Mouse (Mus musculus) liver, adult 2 months (tissue): ENCODE data around the gene Ppm1l. TPM values are rescaled to one million over a fixed set of nuclear protein-coding genes. Genes with fewer than 3 reads are reported as not detected.

ENCODE experiments used
- DNase-seq: peaks from one replicate; pipeline ENCODE4 v3.0.0-alpha.2; 2011; ENCODE audit warnings: low read depth, low spot score; ENCODE audit errors: extremely low read depth
- H3K27ac ChIP-seq: fragments of 200-500 bp; replicated peaks from 2 replicates; pipeline ENCODE4 v1.5.1; 2012; ENCODE audit warnings: low read depth, mild to moderate bottlenecking, control low read depth, inconsistent platforms, low read length; ENCODE audit not compliant: insufficient read depth
- H3K27me3 ChIP-seq: fragments of 200-500 bp; 2 replicates; pipeline ENCODE4 v1.6.1; 2012; ENCODE audit warnings: mild to moderate bottlenecking, moderate library complexity, low read length, inconsistent platforms; ENCODE audit not compliant: control insufficient read depth, insufficient read depth
- H3K36me3 ChIP-seq: fragments of 200-500 bp; 2 replicates; pipeline ENCODE4 v1.6.1; 2012; ENCODE audit warnings: low read length, inconsistent platforms; ENCODE audit not compliant: control insufficient read depth, insufficient read depth
- H3K4me1 ChIP-seq: fragments of 200-500 bp; 2 replicates; pipeline ENCODE4 v1.6.1; 2011; ENCODE audit warnings: low read length; ENCODE audit not compliant: control insufficient read depth, insufficient read depth
- H3K4me3 ChIP-seq: fragments of 200-500 bp; 2 replicates; pipeline ENCODE4 v1.5.1; 2011; ENCODE audit warnings: low read depth, mild to moderate bottlenecking, control low read depth, low read length, moderate library complexity; ENCODE audit not compliant: insufficient read depth
- H3K79me2 ChIP-seq: fragments of 200-500 bp; 2 replicates; pipeline ENCODE4 v1.6.1; 2012; ENCODE audit warnings: inconsistent platforms, mild to moderate bottlenecking, low read length, moderate library complexity; ENCODE audit not compliant: control insufficient read depth, insufficient read depth
- H3K9ac ChIP-seq: fragments of 200-500 bp; 2 replicates; pipeline ENCODE4 v1.6.1; 2012; ENCODE audit warnings: low read depth, mild to moderate bottlenecking, control low read depth, inconsistent platforms, low read length
- CTCF ChIP-seq: fragments of 200-500 bp; IDR thresholded peaks from 2 replicates; pipeline ENCODE4 v1.5.1; 2011; ENCODE audit warnings: low read depth, low read length, control low read depth
- POLR2A ChIP-seq: fragments of 200-500 bp; IDR thresholded peaks from 2 replicates; pipeline ENCODE4 v1.6.1; 2011; ENCODE audit warnings: low read length, control low read depth; ENCODE audit not compliant: insufficient read depth; ENCODE audit errors: extremely low read depth
- WGBS: fragments of 180-500 bp; shearing (Covaris S2); methylation state at CpG from one replicate; pipeline ENCODE4 v1.1.7; 2018; 5-methylcytosine and 5-hydroxymethylcytosine counted together
- polyA plus RNA-seq: library from polyadenylated mRNA; depleted of rRNA; stranded (reverse); fragments of >200 nt; gene quantifications from 2 replicates; pipeline ENCODE4 v1.2.3, GENCODE M21; 2012
- total RNA-seq: library from RNA; depleted of rRNA; stranded (reverse); fragments of >200 nt; gene quantifications from 2 replicates; pipeline ENCODE4 v1.2.3, GENCODE M21; 2014

Ppm1l gene
- total and polyA plus RNA-seq, 2 experiments, result 1.9 to 3.3 TPM

DNA sequence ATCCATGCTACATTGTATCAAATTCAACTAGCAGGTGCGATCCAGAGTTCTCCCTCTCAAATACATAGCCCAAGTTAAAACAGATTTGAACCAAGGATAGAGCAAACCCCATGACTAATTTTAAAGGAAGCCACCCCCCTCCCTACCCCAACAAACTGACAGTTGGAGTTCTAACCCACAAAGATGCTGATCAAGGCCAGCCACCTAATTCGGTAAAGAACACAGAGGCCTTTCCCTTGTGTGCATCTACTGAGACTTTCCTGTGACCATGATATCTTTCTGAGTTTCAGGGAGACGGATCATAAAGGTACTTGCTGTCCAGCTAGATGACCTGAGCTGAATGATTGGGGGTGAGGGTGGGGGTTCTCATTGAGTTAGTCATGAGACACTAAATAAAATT is 168.7 kb downstream of the Ppm1l start:
- TF ChIP-seq CTCF, result no peak
- TF ChIP-seq POLR2A, result no peak
- no peak overlapping the region for H3K9ac ChIP-seq
- DNase-seq, result no peak
- no peaks in the 10 kb centered on the region for H3K27me3 ChIP-seq
- no peaks in the 10 kb centered on the region for H3K36me3 ChIP-seq
- H3K4me3 ChIP-seq, result no peak overlapping the region
- H3K27ac ChIP-seq, result no peak overlapping the region
- no peaks in the 10 kb centered on the region for H3K79me2 ChIP-seq
- no peaks in the 10 kb centered on the region for H3K4me1 ChIP-seq
- 94% methylated on average over 3 of the region's 3 CpGs for WGBS

- WGBS, result 49% methylated on average over 2 of the region's 2 CpGs
- Histone ChIP-seq H3K27me3 (no peaks in the 10 kb centered on the region), H3K27ac (no peak overlapping the region), H3K79me2 (no peaks in the 10 kb centered on the region), H3K4me3 (no peak overlapping the region), H3K9ac (no peak overlapping the region), H3K4me1 (no peaks in the 10 kb centered on the region), H3K36me3 (no peaks in the 10 kb centered on the region)
- TF ChIP-seq POLR2A, result no peak
- no peak for TF ChIP-seq CTCF
- no peak for DNase-seq
Observed at GRCm38 (mm10) chr3:69485756-69486155, 169.1 kb downstream of the Ppm1l start.

- Histone ChIP-seq H3K9ac (no peak overlapping the region), H3K4me3 (no peak overlapping the region), H3K4me1 (no peaks in the 10 kb centered on the region), H3K36me3 (no peaks in the 10 kb centered on the region), H3K79me2 (no peaks in the 10 kb centered on the region), H3K27ac (no peak overlapping the region), H3K27me3 (no peaks in the 10 kb centered on the region)
- 92% methylated on average over 6 of the region's 6 CpGs for WGBS
- no peak for DNase-seq
- TF ChIP-seq CTCF, result no peak
Observed at GRCm38 (mm10) chr3:69487471-69487870, 170.8 kb downstream of the Ppm1l start.

DNA sequence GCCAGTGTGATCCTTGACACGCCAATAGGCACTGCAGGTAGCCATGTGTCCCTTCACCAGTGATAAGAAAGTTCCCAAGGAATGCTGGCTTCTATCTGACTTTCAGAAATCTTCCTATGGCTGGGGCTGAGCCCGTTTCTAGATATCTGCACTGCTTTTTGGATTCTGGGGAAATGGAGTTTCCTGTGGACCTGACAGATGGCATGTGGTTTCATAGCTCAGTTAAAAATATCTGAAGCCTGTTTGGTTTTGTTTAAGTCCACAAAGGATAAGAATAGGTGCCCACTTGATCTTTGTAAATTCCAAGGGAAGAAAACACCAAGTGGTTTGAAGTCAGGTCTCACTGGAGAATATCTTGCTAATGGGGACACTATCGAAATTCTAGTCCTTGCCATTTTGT is 173.0 kb downstream of the Ppm1l start:
- Histone ChIP-seq H3K4me1 (no peaks in the 10 kb centered on the region), H3K4me3 (no peak overlapping the region), H3K27ac (no peak overlapping the region), H3K9ac (no peak overlapping the region), H3K36me3 (no peaks in the 10 kb centered on the region), H3K79me2 (no peaks in the 10 kb centered on the region), H3K27me3 (no peaks in the 10 kb centered on the region)
- no peak for DNase-seq
- 84% methylated on average over 3 of the region's 3 CpGs for WGBS
- no peak for TF ChIP-seq POLR2A
- no peak for TF ChIP-seq CTCF

- TF ChIP-seq POLR2A (no peak), CTCF (no peak)
- no peaks in the 10 kb centered on the region for H3K27me3 ChIP-seq
- no peaks in the 10 kb centered on the region for H3K36me3 ChIP-seq
- H3K4me3 ChIP-seq, result no peak overlapping the region
- no peaks in the 10 kb centered on the region for H3K4me1 ChIP-seq
- no peaks in the 10 kb centered on the region for H3K79me2 ChIP-seq
- H3K9ac ChIP-seq, result no peak overlapping the region
- H3K27ac ChIP-seq, result no peak overlapping the region
- DNase-seq, result no peak
- WGBS, result 94% methylated on average over 6 of the region's 6 CpGs
Observed at GRCm38 (mm10) chr3:69490981-69491681, 174.5 kb downstream of the Ppm1l start.

GRCm38 (mm10) chr3:69494233-69495010 is 177.8 kb downstream of the Ppm1l start:
- no peaks in the 10 kb centered on the region for H3K4me1 ChIP-seq
- no peak for DNase-seq
- WGBS, result 88% methylated on average over 4 of the region's 4 CpGs
- H3K9ac ChIP-seq, result no peak overlapping the region
- no peak overlapping the region for H3K4me3 ChIP-seq
- no peaks in the 10 kb centered on the region for H3K79me2 ChIP-seq
- TF ChIP-seq CTCF, result no peak
- no peaks in the 10 kb centered on the region for H3K36me3 ChIP-seq
- H3K27ac ChIP-seq, result no peak overlapping the region
- no peaks in the 10 kb centered on the region for H3K27me3 ChIP-seq
